In genomic region chr2:68376660-68377059, GRCm38 (mm10) we compare ENCODE assay signal across 10 mouse cellular contexts.
DNase-seq lines count a peak whose midpoint lies in the region; ATAC-seq lines count a peak whose summit lies in the region.
"Had no signal": no experiment of that assay in that cellular context is flagged by ENCODE, and none has a peak within 500 bp of the region (broad histone marks: within the 10 kb centered on the region; RNA-seq: fewer than 3 reads in every experiment).

No protein-coding gene starts in this region.

- peak overlapping the region; percentile 77 for H3K27ac ChIP-seq in brown adipose tissue, adult 24 weeks (replicated peaks; ENCODE audit: low read depth, low read length)
- peak overlapping the region; percentile 86 for H3K27ac ChIP-seq in heart, embryonic 10.5 days
- no peak overlapping the region for H3K27ac ChIP-seq in hindbrain, embryonic 12.5 days
- H3K27ac ChIP-seq in forebrain, embryonic 10.5 days = no peak overlapping the region

- no peak overlapping the region for H3K4me2 ChIP-seq in hindbrain, embryonic 12.5 days (replicated peaks)

- peak; percentile 16 for DNase-seq in ZHBTc4 (ENCODE audit: low read depth, low spot score)
- DNase-seq in heart, embryonic 10.5 days (ENCODE audit: low spot score) = no peak
- DNase-seq in kidney, postnatal 36 days = peak; percentile 66 to 77
- DNase-seq in embryo, embryonic 10 days (ENCODE audit: low spot score) = no peak
- no peak for DNase-seq in natural killer cell, adult 2 months (ENCODE audit: low spot score in 2 of 2)
- no peak for DNase-seq in forebrain, embryonic 10.5 days (ENCODE audit: extremely low spot score, low spot score)
- DNase-seq: layer of hippocampus, postnatal 36 days had no signal

- 72% methylated on average over 12 of the region's 12 CpGs for WGBS in heart, embryonic 10.5 days
- WGBS in hindbrain, embryonic 12.5 days = 86% methylated on average over 12 of the region's 12 CpGs
- 90% methylated on average over 12 of the region's 12 CpGs for WGBS in forebrain, embryonic 10.5 days

- H3K9ac ChIP-seq in hindbrain, embryonic 12.5 days = no peak overlapping the region

- no peak for ATAC-seq in hindbrain, embryonic 12.5 days (ENCODE audit: low FRiP score)

- no peaks in the 10 kb centered on the region for H3K27me3 ChIP-seq in heart, embryonic 10.5 days (ENCODE audit: insufficient read depth, poor library complexity, severe bottlenecking)
- H3K27me3 ChIP-seq in hindbrain, embryonic 12.5 days = no peaks in the 10 kb centered on the region
- H3K27me3 ChIP-seq in forebrain, embryonic 10.5 days (ENCODE audit: poor library complexity, severe bottlenecking) = no peaks in the 10 kb centered on the region

- H3K9me3 ChIP-seq in heart, embryonic 10.5 days = no peaks in the 10 kb centered on the region
- no peaks in the 10 kb centered on the region for H3K9me3 ChIP-seq in hindbrain, embryonic 12.5 days (replicated peaks)
- H3K9me3 ChIP-seq in forebrain, embryonic 10.5 days = no peaks in the 10 kb centered on the region

- peak overlapping the region; percentile 12; the same call in 1 of the 2 replicates for H3K4me3 ChIP-seq in brown adipose tissue, adult 24 weeks (ENCODE audit: insufficient read depth, low read depth, low read length)
- H3K4me3 ChIP-seq in heart, embryonic 10.5 days = no peak overlapping the region
- no peak overlapping the region for H3K4me3 ChIP-seq in hindbrain, embryonic 12.5 days
- H3K4me3 ChIP-seq in forebrain, embryonic 10.5 days = no peak overlapping the region
- H3K4me3 ChIP-seq: myocyte had no signal

- no peaks in the 10 kb centered on the region for H3K36me3 ChIP-seq in heart, embryonic 10.5 days
- no peaks in the 10 kb centered on the region for H3K36me3 ChIP-seq in hindbrain, embryonic 12.5 days
- peaks cover 25% of the 10 kb centered on the region for H3K36me3 ChIP-seq in forebrain, embryonic 10.5 days (replicated peaks)

- peaks cover 20% of the 10 kb centered on the region for H3K4me1 ChIP-seq in brown adipose tissue, adult 24 weeks (ENCODE audit: control insufficient read depth, insufficient read depth, insufficient read length, low read length)
- peaks cover 82% of the 10 kb centered on the region for H3K4me1 ChIP-seq in heart, embryonic 10.5 days
- peaks cover 29% of the 10 kb centered on the region for H3K4me1 ChIP-seq in hindbrain, embryonic 12.5 days
- H3K4me1 ChIP-seq in forebrain, embryonic 10.5 days = peaks cover 53% of the 10 kb centered on the region

Comparison
In these comparisons a context has a peak if more than half of its experiments do, and no peak if none do; other contexts are left out.
1. DNase-seq: peak in ZHBTc4 (single experiment) and kidney, postnatal 36 days (2 of 2); none in heart, embryonic 10.5 days (single experiment), embryo, embryonic 10 days (single experiment), natural killer cell, adult 2 months (0 of 2) and forebrain, embryonic 10.5 days (single experiment).
2. H3K27ac ChIP-seq: peak in brown adipose tissue, adult 24 weeks (single experiment) and heart, embryonic 10.5 days (single experiment); none in hindbrain, embryonic 12.5 days (single experiment) and forebrain, embryonic 10.5 days (single experiment).